Mouse (Mus musculus): ENCODE measurements at regions not wholly inside any gene's neighbourhood (a gene's known extent, or its start where the extent isn't known, plus 50 kb on each side); places are given as distances from the start of the nearest gene placed in this dataset.

DNA sequence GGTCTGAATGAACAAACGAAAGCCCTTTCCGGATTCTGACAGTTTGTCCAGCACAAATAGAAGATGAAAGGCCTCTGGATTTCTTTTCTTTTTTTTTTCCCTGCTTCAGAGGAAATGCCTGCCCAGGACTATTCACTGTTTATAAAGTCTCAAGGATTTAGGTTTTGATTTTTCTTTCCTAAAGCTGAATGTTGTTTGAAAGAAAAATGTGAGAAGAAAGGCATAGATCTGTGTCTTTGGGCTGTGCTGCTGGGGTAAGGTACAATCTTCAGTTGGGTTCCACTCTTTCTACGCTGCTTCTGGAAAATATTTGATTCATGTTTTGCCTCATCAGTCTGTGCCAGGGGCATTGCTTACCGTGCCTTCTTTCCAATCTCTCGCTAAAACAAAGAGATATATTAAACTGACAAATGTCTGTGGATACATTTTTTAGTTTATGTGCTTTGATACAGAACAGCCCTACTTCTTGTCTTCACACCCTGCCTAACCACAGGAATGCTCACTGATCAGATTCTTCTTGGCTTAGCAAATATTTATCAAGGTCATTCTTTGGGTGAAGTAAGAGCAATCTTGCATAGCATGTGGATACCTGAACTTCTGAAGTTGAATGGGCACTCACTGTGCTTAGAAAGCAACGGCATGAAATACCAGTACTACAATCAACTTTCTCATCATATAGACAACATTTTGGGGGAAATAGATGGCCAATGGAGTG, 172.5 kb downstream of the Fam198b start:
- H3K4me1 ChIP-seq (ENCODE audit: control insufficient read depth, insufficient read depth, low read length) = 0 out of 2 replicates have a peak, but pooled peaks cover 2% of the 10 kb centered on the region
- H3K4me3 ChIP-seq (ENCODE audit: insufficient read depth, low read depth, low read length) = no peak overlapping the region
- 73% methylated on average over 6 of the region's 6 CpGs for WGBS
- no peak overlapping the region for H3K27ac ChIP-seq (ENCODE audit: insufficient read depth, low read depth, low read length)
- TF ChIP-seq CTCF (IDR thresholded peaks at IDR 0.05; ENCODE audit: insufficient read depth, low read depth, low read length) (no peak), POLR2A (IDR thresholded peaks at IDR 0.05; ENCODE audit: insufficient read depth, low read depth, low read length) (no peak)

- H3K27ac ChIP-seq (ENCODE audit: insufficient read depth, low read depth, low read length) = no peak overlapping the region
- H3K4me3 ChIP-seq (ENCODE audit: insufficient read depth, low read depth, low read length) = no peak overlapping the region
- 15% methylated on average over 2 of the region's 2 CpGs for WGBS
- no peak for TF ChIP-seq POLR2A (IDR thresholded peaks at IDR 0.05; ENCODE audit: insufficient read depth, low read depth, low read length)
- TF ChIP-seq CTCF (IDR thresholded peaks at IDR 0.05; ENCODE audit: insufficient read depth, low read depth, low read length) = no peak
- no peaks in the 10 kb centered on the region for H3K4me1 ChIP-seq (ENCODE audit: control insufficient read depth, insufficient read depth, low read length)
Measured at GRCm38 (mm10) chr3:80058722-80059121, 174.4 kb downstream of the Fam198b start.

GRCm38 (mm10) chr3:80070726-80071125, 186.4 kb downstream of the Fam198b start:
- TF ChIP-seq POLR2A (IDR thresholded peaks at IDR 0.05; ENCODE audit: insufficient read depth, low read depth, low read length) = no peak
- TF ChIP-seq CTCF (IDR thresholded peaks at IDR 0.05; ENCODE audit: insufficient read depth, low read depth, low read length) = no peak
- no peak overlapping the region for H3K4me3 ChIP-seq (ENCODE audit: insufficient read depth, low read depth, low read length)
- H3K27ac ChIP-seq (ENCODE audit: insufficient read depth, low read depth, low read length) = no peak overlapping the region
- 87% methylated on average over 5 of the region's 5 CpGs for WGBS
- no peaks in the 10 kb centered on the region for H3K4me1 ChIP-seq (ENCODE audit: control insufficient read depth, insufficient read depth, low read length)

DNA sequence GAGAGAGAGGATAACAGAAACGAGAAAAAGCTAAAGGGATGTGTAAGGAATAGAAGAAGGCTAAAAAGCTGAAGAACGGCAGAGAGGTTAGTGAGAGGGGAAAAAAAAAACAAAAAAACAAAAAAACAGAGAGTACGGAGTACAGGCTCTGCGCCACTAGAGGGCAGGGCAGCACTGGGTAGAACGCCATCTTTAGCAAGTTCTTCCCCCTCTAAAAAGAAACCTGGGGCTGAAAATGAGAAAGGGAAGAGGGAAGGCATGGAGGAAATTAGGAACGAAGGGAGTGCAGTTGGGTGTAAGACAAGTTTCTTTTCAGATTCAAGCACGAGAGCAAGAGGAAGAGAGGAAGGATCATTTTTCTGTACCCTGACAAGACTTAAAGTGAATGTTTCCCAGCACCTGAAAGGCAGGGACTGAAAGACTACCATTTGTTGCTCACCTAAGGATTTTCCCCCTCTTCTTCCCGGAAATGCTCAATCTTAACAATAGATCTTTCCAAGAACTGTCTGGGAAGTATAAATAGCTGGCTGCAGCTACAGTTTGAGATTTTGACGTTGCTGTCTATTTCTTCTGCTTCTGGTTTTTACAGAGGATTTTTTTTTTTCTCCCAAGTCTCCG, 195.6 kb downstream of the Fam198b start:
- Histone ChIP-seq H3K4me1 (ENCODE audit: control insufficient read depth, insufficient read depth, low read length) (no peaks in the 10 kb centered on the region; the same call in 1 of the 2 replicates), H3K4me3 (ENCODE audit: insufficient read depth, low read depth, low read length) (0 out of 2 replicates have a peak overlapping the region, but pooled peaks have one; percentile 10), H3K27ac (ENCODE audit: insufficient read depth, low read depth, low read length) (peak overlapping the region; percentile 99)
- TF ChIP-seq CTCF (IDR thresholded peaks at IDR 0.05; ENCODE audit: insufficient read depth, low read depth, low read length) (0 out of 2 replicates have a peak, but pooled peaks have one; percentile 26), POLR2A (IDR thresholded peaks at IDR 0.05; ENCODE audit: insufficient read depth, low read depth, low read length) (no peak)
- WGBS = 2% methylated on average over 10 of the region's 10 CpGs

DNA sequence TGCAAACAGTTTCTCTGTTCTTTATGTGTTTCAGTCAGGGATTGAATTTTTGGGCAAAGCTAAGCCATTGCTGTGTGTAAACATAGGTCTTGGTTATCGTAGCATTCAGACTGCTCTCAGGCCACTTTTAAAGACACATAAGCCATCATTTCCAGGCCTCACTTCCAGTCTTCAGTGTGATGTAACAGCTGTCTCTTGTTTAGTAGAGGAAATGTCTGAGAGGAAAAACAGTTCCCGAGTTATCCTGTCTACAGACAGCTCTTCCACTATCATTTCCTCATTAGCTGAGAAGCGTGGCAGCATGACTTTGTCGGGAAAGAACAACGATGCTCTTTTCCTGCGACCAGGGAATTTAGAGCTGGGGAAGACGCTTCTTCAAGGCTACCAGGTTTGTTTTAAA, 196.9 kb downstream of the Fam198b start:
- TF ChIP-seq POLR2A (IDR thresholded peaks at IDR 0.05; ENCODE audit: insufficient read depth, low read depth, low read length) (no peak), CTCF (IDR thresholded peaks at IDR 0.05; ENCODE audit: insufficient read depth, low read depth, low read length) (no peak)
- Histone ChIP-seq H3K4me3 (ENCODE audit: insufficient read depth, low read depth, low read length) (no peak overlapping the region), H3K4me1 (ENCODE audit: control insufficient read depth, insufficient read depth, low read length) (no peaks in the 10 kb centered on the region; the same call in 1 of the 2 replicates), H3K27ac (ENCODE audit: insufficient read depth, low read depth, low read length) (no peak overlapping the region)
- 44% methylated on average over 7 of the region's 7 CpGs for WGBS

- Histone ChIP-seq H3K27ac (ENCODE audit: insufficient read depth, low read depth, low read length) (no peak overlapping the region), H3K4me3 (ENCODE audit: insufficient read depth, low read depth, low read length) (no peak overlapping the region), H3K4me1 (ENCODE audit: control insufficient read depth, insufficient read depth, low read length) (no peaks in the 10 kb centered on the region; the same call in 1 of the 2 replicates)
- TF ChIP-seq CTCF (IDR thresholded peaks at IDR 0.05; ENCODE audit: insufficient read depth, low read depth, low read length) (no peak), POLR2A (IDR thresholded peaks at IDR 0.05; ENCODE audit: insufficient read depth, low read depth, low read length) (no peak)
- WGBS = 78% methylated on average over 8 of the region's 8 CpGs
Measured at GRCm38 (mm10) chr3:80082780-80083519, 198.6 kb downstream of the Fam198b start.

GRCm38 (mm10) chr3:80084168-80084567, 199.8 kb downstream of the Fam198b start:
- WGBS = 36% methylated on average over 3 of the region's 3 CpGs
- Histone ChIP-seq H3K4me3 (ENCODE audit: insufficient read depth, low read depth, low read length) (no peak overlapping the region), H3K4me1 (ENCODE audit: control insufficient read depth, insufficient read depth, low read length) (no peaks in the 10 kb centered on the region; the same call in 1 of the 2 replicates), H3K27ac (ENCODE audit: insufficient read depth, low read depth, low read length) (0 out of 2 replicates have a peak overlapping the region, but pooled peaks have one; percentile 36)
- no peak for TF ChIP-seq CTCF (IDR thresholded peaks at IDR 0.05; ENCODE audit: insufficient read depth, low read depth, low read length)
- TF ChIP-seq POLR2A (IDR thresholded peaks at IDR 0.05; ENCODE audit: insufficient read depth, low read depth, low read length) = no peak

DNA sequence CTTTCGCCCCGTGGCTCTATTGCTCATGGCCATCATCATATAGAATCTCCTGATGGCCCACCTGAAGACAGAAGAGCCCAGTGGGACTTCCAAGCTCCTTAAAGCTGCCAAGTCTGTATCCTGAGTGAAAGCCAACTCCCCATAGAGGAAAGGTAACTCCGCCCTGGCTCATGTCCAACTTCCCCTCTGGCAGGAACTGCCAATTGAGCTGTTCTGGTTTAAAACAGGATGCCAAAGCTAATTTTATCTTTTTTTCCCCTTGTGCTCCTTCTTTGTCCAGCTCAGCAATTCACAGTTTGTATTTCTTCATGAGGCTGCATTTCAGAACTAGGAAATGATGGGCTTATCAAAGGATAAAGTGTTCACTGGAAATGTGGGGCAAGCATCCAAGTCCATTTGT, 215.3 kb downstream of the Fam198b start:
- Histone ChIP-seq H3K4me1 (ENCODE audit: control insufficient read depth, insufficient read depth, low read length) (no peaks in the 10 kb centered on the region), H3K27ac (ENCODE audit: insufficient read depth, low read depth, low read length) (no peak overlapping the region), H3K4me3 (ENCODE audit: insufficient read depth, low read depth, low read length) (no peak overlapping the region)
- TF ChIP-seq POLR2A (IDR thresholded peaks at IDR 0.05; ENCODE audit: insufficient read depth, low read depth, low read length) (no peak), CTCF (IDR thresholded peaks at IDR 0.05; ENCODE audit: insufficient read depth, low read depth, low read length) (no peak)
- 81% methylated on average over 3 of the region's 3 CpGs for WGBS

Measured in olfactory bulb, adult 2 months (tissue).